Mouse (Mus musculus) ES-E14 (cell line): ENCODE results near the gene 1700014D04Rik.
"Not testable (repeated sequence)": the region's sequence is repeated elsewhere in the genome, so short reads cannot be mapped to it uniquely, and the experiment has no call there.

Source experiments
- CHD2 ChIP-seq: IDR thresholded peaks from 2 replicates; pipeline ENCODE4 v1.6.1; 2014; ENCODE audit warnings: mild to moderate bottlenecking, low read depth, low read length, inconsistent platforms
- HCFC1 ChIP-seq: IDR thresholded peaks from 2 replicates; pipeline ENCODE4 v1.6.1; 2012; ENCODE audit warnings: low read length, inconsistent platforms, borderline replicate concordance; ENCODE audit not compliant: insufficient read depth
- ZNF384 ChIP-seq: IDR thresholded peaks from 2 replicates; pipeline ENCODE4 v1.6.1; 2012; ENCODE audit warnings: low read depth, low read length, inconsistent platforms

GRCm38 (mm10) chr13:59722089-59722488 is 24.5 kb downstream of the 1700014D04Rik start:
- not testable (repeated sequence) for TF ChIP-seq HCFC1, ZNF384, CHD2
